Mouse (Mus musculus) CD8-positive naive resting alpha-beta T cell, adult 2 months (primary cell): ENCODE data around the gene Cald1.

Source experiments
- DNase-seq, 2 experiments: peaks; one replicate each; pipeline ENCODE4 v3.0.0; 2022; ENCODE audit warnings: low read depth in 2 of 2, low spot score in 2 of 2

The Cald1 gene

DNA sequence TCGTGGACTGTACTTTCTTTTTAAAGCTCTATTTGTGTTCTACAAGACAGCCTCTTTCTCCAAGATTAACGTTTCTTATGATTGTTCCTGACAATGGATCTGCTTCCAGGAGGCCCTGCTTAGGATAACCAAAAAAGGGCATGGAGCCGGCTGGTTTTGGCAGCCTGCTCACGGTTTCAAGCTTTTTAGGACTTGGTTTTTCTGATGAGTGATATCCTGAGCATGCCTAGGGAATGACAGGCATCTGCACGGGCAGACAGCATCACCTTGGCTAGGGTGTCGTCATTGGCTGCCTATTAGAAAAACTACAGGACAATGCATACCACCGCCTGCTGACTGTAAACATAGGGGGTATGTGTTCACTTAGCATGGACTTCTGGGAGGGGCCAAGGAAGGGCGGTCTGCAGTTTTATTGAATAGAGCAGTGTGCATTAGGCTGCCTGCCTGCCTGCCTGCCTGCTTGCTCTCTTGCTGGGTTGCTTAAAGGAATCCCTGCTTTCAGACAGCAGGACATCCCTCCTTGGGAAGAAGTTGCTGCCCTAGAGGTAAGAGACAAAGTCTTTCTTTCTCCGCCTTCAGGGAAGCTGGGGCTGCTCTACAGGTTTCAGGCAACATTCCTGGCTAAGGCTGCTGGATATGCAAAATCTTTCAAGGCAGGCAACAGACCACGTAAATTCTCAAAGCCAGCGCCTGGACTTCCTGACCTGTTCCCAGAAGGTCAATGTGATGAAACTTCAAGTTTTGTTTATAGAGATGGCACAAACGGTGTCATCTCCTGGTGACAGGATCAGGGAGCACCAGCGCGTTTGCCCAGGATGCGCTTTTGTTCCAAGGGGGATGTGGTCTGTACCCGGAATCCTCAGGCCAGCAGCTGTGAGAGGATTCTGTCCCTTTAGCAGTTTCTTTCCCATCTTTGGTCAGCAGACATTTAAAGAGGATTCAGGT lies at the start of gene Cald1:
Cald1 (plus strand) TSS at position 380 of the 945 bp plus-strand sequence.
- DNase-seq, result no peak

DNA sequence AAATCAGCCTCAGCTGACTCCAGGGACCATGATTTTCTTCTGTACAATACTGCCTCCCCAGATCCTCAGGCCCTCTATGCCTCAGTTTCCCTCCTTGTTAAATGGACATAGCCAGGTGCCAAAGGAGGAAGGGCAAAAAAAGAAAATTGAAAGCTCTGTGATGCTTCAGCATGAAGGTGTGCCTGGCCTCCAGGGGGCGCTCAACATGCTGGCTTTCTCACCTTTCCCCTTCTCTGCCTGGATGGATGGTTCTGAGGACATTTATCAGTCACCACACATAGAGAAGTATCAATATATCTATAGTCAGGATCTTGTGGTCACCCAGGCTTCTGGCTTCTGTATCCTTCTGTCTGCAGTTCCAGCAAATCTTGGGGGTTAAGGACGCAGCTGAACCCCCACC lies 49.3 kb upstream of the Cald1 start:
- peak; percentile 32 to 36 for DNase-seq

DNA sequence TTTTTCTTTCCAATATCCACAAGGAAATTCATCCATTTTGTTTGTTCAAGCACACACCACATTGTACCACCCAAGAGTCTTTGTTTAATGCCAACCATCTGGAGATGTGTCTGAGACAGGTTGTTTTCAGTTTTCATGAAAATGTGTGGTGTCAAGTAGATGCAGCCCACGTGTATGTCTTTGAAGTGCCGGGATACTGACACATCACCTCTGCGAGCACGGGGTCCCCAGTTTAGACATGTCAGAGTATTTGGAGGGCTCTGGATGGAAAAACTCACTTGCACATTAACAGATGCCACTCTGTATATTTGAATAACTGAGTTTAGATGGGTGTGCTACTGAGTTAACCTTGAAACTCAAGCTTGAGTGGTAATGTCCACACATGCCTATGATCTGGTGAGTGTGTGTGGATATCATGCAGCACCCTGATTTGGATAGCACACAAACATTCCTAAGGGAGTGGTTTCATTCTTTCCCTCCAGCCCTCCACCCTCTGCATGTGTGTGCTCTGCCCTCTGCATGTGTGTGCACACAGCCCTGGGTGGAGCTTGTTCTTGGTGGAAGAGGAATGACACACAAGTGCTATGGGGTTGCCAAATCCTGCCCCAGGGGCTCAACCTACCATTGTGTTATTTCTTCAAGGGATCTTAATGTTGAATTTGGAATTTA lies 45.7 kb upstream of the Cald1 start:
- no peak for DNase-seq

DNA sequence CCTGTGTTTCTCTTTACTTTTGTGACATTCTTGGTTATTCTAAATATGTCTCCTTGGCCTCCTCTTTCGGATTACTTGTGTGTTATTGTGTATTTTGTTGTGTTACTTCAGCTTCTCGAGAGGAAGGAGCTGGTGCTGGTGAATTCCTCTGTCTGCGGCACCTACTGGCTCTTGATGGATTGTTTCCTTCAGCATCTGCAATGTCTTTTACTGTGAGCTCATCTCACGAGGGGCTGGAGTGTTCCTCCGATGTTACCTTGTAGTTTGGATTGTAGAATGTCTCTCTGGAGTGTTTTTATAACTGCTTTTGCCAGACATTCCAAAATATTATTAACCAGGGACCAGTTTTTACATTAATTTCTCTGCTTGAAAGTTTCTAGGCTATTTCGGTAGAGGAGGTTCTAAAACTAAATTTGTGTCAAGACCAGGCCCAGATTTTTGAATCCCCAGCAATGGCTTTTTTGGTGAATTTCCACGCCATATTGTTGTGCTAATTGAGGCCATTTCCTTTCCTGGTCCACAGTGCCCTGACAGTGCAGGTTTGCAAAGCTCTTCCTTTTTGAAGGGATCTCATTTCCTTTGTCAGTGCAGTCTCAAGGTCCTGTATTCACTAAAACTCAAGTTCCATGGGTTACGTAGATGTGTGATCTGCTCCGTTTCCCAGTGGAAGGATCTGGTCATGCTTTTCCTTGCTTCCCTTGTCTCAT lies 43.9 kb upstream of the Cald1 start:
- DNase-seq, result no peak

DNA sequence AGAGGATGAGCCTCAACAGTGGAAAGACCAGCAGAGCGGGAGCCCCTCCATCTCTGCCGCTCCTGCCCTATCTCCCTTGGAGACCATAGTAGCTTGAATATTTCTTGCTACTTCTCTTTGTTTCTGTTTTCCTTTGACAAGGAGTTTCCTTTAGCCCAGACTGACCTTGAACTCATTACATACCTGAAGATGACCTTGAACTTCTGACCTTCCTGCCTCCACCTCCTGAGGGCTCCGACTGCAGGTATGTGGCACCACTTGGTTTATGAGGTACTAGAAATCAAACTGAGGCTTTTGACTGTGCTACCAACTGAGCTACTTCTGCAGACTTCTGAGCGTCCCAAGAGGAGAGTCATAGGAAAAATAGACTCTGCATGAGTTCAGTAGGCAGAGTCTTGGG lies 38.8 kb upstream of the Cald1 start:
- no peak for DNase-seq

DNA sequence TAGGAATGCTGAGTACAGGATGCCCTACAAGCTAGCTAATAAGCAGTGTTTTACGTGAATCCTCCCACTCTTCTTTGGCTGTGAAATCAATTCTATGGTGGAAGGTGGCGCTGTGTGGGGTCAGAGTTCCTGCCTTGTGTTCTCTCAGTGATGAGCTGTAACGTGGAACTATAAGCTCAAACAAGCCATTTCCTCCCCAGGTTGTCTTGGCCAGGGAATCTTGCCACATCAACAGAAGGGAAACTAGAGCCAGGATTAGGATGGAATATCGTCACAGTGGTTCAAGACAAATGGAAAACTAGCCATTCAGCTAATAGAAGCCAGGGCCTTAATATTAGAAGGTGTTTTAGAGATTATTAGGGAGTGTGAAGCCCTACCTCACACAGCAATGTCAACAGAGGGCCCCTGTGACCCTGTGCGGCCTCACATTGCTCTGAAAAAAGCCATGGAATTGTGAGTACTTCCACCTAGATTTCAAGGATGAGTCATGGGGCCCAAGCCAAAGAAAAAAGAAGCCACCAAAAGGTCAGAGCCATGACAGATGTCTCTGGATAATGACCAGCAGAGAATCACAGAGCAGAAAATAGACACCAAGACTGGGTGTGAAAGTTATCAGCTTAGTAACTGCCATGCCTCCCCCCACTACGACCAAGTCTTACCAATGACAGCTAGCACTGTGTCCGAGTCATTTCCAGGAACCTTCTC lies 33.0 kb upstream of the Cald1 start:
- no peak for DNase-seq

DNA sequence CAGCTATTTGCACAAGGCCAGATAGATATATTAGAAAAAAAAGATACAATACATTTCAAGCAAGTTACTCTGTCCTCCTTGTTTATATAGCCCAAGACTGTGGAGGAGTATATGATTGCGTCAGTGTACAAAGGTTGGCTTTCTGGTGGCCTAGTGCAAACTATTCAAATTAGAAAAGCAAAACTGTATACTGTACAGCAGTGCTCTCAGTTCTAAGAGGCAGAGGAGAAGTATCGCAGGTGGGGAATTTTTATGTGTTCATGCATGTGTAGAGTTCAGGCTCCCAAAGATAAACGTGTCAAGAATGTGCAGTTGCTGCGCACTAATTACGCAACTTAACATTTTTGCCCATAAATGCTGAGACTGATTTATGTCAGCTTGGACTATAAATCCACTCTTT lies 31.0 kb upstream of the Cald1 start:
- DNase-seq, result no peak

DNA sequence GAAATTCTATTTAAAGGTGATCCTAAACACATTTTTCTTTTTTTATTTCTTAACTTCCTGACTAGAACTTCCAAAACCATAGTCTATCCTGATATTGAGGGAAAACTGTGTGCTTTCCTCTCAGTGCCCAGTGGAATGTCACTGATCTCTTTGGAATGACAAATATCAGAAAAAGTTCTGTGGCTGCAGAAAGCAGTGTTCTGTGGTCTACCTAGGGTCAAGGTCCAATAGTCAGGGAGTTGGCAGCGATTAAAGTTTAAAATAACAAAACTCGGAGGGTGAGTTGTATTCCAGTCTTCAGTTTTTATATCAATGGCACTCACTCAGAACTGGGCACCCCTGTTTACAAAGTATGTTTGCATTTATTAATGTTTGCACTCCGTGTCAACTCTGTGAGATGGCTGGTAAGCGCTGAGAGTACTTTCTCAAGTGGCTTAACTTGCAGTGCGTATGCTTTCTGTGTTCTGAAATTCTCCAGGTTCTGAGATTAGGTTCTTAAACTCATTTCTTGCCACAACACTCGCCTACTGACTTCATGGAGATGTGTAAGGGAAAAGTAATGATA lies 18.7 kb upstream of the Cald1 start:
- no peak for DNase-seq

DNA sequence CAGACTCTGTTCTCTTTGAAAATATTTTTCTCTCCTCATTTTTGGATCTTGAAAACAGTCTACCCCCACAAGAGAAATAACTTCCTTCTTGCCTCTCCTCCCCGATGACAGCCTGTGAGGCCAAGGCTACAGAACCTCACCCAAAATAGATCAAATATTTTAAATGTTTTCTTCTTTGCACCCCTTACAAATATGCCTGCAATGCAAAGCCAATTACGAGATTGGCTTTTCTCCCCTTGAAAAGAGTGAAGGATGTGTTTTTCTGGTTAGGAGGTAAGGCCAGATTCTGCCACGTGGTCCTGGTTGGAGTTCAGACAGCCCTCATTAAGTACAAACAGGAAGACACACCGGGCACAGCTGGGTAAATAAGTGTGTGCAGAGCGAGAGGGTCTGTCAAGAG lies 14.9 kb upstream of the Cald1 start:
- no peak for DNase-seq

DNA sequence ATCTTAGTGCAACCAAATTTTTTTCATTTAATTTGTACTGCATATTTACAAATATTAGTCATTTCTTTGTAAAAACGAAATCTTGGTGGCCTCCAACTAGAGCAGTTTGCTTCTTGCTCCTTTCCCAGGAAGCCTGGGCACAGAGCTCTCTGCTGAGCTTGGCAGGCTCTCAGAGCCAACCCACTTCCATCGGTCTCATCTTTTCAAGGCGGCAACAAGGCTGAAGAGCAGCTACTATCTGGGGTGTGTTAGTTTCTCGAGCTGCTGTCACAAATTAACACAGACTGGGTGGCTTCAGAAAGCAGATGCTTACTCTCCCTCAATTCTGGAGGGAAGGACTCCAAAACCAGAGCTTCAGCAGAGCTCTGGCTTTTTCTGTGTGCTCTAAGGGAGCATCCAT lies 10.2 kb upstream of the Cald1 start:
- no peak for DNase-seq

DNA sequence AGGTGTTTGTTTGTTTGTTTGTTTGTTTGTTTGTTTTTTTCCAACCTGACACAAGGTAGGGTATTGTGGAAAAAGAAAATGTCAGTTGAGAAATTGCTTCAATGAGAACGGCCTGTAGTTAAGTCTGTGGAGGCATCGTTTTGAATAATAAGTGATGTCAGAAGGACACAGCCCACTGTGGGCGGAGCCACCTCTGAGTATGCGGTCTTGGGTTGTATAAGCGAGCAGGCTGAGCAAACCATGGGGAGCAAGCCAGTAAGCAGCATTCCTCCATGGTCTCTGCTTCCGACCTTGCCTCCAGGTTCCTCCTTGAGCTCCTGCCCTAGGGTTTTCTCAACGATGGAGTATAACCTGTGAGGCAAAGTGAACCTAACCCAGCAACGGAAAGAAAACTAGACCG lies 7.6 kb upstream of the Cald1 start:
- DNase-seq, result no peak

DNA sequence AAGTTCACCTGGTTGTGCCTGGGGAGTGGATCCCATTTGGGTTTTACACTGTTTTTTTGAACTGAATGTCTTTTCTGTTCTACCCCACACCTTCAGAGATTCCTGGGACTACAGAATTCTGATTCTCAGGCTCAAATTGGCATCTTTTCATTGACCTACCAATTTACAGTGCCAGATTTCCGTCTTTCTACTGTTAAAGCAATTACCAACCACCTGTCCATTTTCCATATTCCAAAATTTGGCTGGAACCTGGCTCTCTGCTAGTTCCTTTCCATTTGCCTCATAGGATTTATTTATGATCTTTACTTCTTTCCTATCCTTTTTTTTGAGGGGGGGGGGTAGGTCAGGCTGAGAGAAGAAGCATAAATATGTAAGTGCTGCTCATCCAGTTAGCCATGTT lies 4.9 kb upstream of the Cald1 start:
- DNase-seq, result no peak

DNA sequence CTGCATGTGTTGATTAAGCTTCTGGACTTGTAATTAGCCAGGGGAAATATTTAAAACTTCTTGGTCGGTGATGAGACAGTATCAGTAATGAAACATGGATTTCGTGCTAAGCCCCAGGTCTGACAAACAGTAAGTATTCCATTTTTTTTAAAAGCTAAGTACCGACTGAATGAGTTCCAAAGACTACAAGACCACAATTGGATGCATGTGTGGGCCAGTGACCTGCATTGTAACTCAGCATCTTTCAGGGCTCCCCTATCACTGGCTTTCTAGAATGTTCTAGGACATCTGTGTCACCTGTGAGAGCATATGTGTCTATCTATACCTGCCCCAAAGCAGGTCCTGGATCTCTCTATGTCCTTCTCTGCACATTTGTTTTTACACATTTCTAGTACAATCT lies 984 bp upstream of the Cald1 start:
- DNase-seq, result no peak

DNA sequence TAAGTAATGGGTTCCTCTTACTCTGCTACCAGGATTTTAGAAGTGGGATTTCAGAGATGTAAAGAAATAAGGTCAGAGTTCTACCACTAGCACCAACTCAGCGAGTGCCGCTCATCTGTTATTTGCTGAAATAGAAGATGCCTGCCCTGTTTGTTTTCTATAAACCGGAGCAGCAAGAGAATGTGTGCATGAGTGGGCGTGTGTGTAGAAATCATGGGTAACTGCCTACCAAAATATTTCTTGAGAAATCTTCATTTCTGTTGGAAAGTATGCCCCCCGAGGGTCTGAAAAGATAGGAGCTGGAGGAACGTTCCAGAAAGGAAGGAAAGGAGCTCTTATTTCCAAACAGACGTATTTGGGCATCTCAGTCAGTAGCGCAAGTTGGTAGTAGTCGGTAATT lies 871 bp downstream of the Cald1 start:
- no peak for DNase-seq

DNA sequence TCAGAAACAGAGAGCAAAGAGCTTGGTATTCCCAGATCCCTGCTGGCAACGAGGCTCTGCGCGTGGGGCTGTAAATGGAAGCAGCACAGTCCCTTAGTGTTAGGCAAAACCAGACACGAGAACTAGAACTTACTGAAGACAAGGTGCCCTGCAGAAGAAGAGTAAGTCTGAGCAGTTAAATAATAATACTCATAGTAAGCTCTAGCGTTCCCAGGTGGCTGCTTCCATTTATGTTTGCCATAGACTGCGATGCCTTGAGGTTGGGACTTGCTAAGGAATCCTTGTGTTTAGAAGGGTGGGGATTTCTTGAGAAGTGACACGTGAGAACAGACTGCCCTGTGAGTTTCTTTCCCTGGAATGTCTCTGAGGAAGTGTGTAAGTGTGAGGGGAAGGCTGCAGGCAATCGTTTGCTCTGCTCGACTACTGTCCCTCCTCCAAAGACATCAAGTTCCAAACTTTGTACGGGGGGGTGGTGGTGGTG lies 1.4 kb downstream of the Cald1 start:
- DNase-seq, result no peak

DNA sequence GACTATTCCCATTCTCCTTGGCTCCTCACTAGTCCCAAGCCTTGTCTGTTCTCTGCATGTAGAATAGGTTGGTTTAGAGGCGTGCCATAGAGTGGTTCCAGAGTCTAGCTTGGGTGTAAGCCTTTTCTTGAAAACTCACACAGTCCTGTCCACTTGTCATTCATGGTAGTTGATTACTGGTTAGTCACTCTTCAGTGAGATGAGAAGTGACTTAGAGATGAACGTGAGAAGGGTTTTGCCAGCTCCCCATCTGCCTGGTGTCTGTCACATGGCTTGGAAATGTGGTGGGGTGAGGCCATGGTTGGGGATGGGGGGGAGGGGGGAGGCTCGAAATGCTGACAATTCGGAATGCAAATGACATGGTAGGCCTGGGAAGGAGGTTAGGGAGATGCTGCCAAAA lies 2.5 kb downstream of the Cald1 start:
- no peak for DNase-seq

DNA sequence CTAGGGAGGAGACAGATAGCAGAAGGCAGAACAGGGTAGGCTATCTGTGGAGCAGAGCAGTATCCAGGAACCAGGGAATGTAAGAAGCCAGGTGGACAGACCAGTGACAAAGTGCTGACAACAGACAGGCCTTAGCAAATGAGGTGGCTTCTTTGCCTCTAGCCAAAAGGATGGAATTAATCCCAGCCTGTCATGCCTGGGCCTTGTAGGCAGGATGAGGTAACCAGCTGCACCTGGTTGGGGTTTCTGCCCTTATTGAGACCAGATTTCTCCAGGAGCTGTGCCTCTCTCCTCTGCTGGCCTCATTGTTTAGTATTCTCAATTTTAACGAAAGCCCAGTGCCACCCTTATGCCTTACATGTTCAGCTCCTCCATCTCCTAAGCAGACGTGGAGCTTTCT lies 3.8 kb downstream of the Cald1 start:
- no peak for DNase-seq

DNA sequence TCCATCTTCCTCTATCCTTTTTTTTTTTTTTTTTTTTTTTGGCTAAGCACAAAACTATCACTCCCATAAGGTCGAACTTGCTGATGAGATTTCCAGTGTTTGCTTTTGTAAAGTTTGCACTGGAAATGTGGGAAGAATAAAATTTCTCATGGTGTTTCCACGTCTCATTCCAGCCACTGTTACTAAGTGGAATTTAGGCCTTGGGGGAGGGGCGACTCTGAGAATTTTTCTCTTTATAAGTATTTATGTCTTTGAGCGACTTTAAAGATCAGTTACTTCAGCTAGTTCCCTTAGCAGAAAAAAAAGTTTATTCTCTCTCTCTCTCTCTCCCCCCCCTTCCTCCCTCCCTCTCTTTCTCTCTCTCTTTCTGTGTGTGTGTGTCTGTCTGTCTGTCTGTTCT lies 8.1 kb downstream of the Cald1 start:
- DNase-seq, result no peak

DNA sequence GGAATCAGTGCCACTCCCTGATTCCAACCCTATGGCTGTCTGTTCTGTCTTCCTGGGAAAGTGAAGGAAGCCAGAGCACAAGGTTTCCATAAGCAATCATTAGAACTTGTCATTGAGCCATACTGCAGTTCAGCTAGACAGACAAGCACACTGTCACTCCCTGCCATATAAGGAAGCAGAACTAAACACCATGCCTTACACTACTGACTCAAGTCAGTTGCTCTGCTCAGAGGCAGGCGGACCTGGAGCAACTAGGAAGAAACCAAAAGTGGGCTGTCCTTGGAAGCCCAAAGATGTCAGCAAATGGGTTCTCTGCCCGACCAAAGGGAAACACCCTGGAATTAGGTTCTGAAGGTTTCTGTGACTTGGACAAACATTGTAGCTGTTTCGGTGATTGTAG lies 10.3 kb downstream of the Cald1 start:
- no peak for DNase-seq

DNA sequence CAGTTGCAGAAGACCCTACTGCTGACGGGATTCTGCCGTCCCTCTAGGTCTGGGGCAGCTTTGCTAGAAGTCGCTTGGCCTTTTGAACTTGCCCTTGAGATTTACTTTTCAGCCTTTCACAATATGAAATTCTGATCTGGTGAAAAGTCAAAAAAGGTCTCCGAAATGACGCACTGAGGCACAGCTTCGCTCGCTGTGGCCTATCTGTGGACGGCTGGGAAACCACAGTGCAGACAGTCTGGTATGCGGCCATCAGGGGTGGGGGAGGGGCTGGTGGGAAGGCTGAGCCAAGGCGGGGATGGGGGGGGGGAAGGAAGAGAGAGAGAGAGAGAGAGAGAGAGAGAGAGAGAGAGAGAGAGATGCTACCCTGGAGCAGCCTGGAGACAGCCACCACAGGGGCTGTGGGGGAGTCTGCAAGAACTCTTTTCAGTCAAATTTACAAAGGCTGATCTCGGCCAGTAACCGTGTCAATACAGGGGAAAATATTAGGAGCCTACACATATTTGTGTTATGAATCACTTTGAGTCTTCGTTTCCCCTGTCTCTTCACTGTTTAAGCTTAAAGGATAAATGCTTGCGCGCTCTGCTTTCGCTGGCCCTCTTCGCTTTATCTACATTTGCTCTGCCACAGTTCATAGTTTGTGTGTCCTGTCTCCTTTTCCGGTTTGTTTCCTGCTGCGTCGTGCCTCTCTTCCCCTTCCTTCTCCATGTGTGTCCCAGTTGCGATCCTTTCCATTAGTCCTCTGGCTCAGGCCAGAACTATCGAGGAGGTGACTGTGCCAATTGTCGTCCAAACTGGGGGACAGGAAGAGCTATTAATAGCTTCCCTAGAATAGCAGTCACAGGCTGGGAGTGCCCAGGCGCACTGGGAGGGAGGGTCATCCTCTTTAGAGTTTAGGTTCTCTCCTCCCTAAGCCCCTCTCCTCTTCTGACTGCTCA lies 11.9 kb downstream of the Cald1 start:
- no peak for DNase-seq
